Mouse (Mus musculus) heart, adult 18-20 months (tissue): ENCODE data around the gene Gm826. TPM values are rescaled to one million over a fixed set of nuclear protein-coding genes. Genes with fewer than 3 reads are reported as not detected.

Experiments used
- DNase-seq, 2 experiments: peaks; one replicate each; pipeline ENCODE4 v3.0.0; 2021 to 2022; ENCODE audit warnings: mixed read lengths in 1 of 2
- total RNA-seq, 2 experiments: library from RNA; stranded (reverse); gene quantifications; 2 replicates each; pipeline ENCODE4 v1.2.3; 2021

The Gm826 gene
- total RNA-seq, 2 experiments from 2014 or later = 7.7 to 8.2 TPM

DNA sequence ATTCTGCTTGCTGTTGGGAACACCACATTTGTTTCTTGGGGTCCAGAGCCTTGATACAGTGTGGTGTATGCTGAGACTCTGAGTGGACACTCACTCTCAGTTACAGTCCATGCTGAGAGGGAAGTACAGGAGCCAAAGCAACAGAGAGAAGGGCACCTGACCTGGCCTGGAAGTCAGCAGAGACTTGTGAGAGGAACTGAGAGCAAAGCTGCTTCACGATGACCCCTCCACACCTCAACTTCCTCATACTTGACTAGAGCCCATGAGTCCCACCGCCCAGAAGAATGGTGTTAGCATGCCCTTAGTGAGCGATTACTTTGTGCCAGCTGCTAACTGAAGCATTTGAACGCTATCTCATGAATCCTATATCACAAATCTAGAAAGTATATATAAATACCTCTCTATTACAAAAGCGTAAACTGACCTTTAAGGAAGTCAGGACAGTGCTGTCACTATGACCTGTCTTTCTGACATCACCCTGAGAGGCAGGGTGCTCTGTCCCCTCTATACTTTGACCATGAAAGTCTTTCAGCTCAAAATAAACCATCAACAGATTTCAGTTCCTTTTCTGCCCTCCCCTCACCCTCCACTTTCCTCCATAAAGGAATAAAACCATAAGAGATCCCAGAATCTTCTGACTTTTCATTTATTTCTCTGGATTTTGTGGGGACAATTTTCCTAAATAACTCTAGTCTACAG lies 57.9 kb downstream of the Gm826 start:
- peak; percentile 5 to 39 for DNase-seq

DNA sequence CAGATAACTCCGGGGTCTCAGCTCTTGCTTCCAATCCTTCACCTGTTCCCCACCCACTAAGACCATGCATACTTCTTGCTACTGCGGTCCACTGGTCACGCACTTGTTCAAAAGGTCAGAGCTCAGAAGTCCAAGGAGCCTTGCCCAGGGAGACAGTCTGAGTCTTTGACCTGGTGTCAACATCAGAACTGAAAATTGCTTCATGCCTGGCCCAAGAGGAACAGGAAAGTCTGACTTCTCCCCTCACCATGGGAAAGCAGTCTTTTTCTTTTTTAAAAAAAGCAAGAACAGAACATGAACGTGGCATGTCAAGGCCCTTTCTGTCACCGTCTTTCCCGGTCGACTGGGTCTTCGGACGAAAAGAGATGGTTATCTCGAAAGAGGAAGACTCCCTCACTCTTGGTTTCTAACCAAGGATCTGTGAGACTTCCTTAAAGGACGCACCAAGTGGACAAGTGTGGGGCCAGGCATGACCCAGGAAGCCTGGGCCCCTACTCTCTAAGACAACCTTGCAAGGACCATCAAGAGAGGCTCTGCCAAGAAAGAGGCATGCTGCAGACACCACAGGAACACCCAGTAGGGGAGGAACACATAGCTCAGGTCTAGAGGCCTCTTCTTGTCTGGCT lies 66.0 kb downstream of the Gm826 start:
- no peak for DNase-seq

DNA sequence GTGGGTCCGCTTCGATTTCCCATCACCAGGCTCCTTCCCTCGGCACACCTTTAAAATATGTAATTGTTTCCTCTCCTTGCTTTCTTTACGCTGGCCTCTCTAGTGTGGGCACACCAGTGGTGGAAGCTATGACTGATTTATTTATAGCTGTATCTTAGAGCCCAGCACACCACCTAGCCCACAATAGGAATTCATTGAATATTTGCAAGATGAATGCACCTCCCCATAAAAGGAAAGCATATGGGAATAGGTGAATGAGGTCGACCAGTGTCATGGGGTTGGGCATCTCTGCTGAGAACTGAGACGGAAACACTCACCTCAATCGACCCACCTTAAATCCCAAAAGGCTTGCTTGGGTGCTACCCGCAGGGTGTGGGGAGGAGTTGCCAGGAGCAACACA lies 70.1 kb downstream of the Gm826 start:
- no peak for DNase-seq

DNA sequence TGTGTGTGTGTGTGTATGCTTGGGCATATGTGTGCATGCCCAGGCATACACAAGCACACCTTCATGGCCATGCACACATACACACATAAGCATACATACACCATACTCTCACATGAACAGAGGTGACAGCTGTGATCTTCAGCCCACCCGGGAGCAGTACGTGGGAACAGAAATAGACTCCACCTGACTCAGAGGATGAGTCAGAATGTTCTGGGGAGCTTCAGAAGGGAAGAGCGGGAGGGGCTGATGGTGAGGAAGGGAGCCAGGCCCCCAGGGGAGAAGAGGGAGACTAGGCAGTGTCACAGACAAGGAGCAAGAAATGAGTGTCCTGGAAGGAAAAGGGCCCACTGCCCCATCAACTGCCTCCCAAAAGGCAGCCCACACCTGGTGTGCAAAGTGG lies 72.4 kb downstream of the Gm826 start:
- DNase-seq = no peak

Other genes starting within 250 kb of the Gm826 start
- 1 to 10 TPM; 8.6 to 9.5 TPM for gene Mafb, start 32.9 kb upstream of the Gm826 start, total RNA-seq